Mouse (Mus musculus): ENCODE measurements around the gene Aldh16a1. TPM values are rescaled to one million over a fixed set of nuclear protein-coding genes. Genes with fewer than 3 reads are reported as not detected.
A peak's percentile ranks its signal among the peaks of the same experiment; 100 is the strongest.

Aldh16a1 gene
- polyA plus RNA-seq (2017; shearing (Covaris generic)), result 10 to 100 TPM; 15.2 to 32.1 (median 26.6) TPM

GRCm38 (mm10) chr7:45154096-45154992 is at the start of gene Aldh16a1, which contains the start of gene Pih1d1:
Gene Aldh16a1, minus strand, starts transcription at chr7:45154584.
Gene Pih1d1, plus strand, starts transcription at chr7:45154303.
- ATAC-seq, result peak; percentile 98

GRCm38 (mm10) chr7:45202654-45203053 is 48.3 kb upstream of the Aldh16a1 start:
- ATAC-seq, result no peak

GRCm38 (mm10) chr7:45198961-45199360 is 44.6 kb upstream of the Aldh16a1 start:
- no peak for ATAC-seq

- peak; percentile 60 for ATAC-seq
These were observed 44.1 kb upstream of the Aldh16a1 start for GRCm38 (mm10) chr7:45198435-45198834.

GRCm38 (mm10) chr7:45196994-45197393 is 42.6 kb upstream of the Aldh16a1 start:
- ATAC-seq, result no peak

- ATAC-seq, result no peak
These were observed 41.8 kb upstream of the Aldh16a1 start for GRCm38 (mm10) chr7:45196176-45196535.

GRCm38 (mm10) chr7:45195341-45196175 is 41.2 kb upstream of the Aldh16a1 start:
- no peak for ATAC-seq

- ATAC-seq, result no peak
These were observed 39.7 kb upstream of the Aldh16a1 start for GRCm38 (mm10) chr7:45193871-45194785.

- ATAC-seq, result no peak
These were observed 39.0 kb upstream of the Aldh16a1 start for GRCm38 (mm10) chr7:45193406-45193805.

- no peak for ATAC-seq
These were observed 38.4 kb upstream of the Aldh16a1 start for GRCm38 (mm10) chr7:45192585-45193310.

GRCm38 (mm10) chr7:45191803-45192363 is 37.5 kb upstream of the Aldh16a1 start:
- ATAC-seq, result no peak

- no peak for ATAC-seq
These were observed 36.8 kb upstream of the Aldh16a1 start for GRCm38 (mm10) chr7:45191161-45191560.

GRCm38 (mm10) chr7:45190186-45190585 is 35.8 kb upstream of the Aldh16a1 start:
- no peak for ATAC-seq

- no peak for ATAC-seq
These were observed 35.2 kb upstream of the Aldh16a1 start for GRCm38 (mm10) chr7:45189600-45189999.

- no peak for ATAC-seq
These were observed 31.5 kb upstream of the Aldh16a1 start for GRCm38 (mm10) chr7:45185921-45186320.

- ATAC-seq, result no peak
These were observed 29.3 kb upstream of the Aldh16a1 start for GRCm38 (mm10) chr7:45183672-45184071.

- ATAC-seq, result no peak
These were observed 28.2 kb upstream of the Aldh16a1 start for GRCm38 (mm10) chr7:45182606-45183005.

- ATAC-seq, result peak; percentile 94
These were observed 27.8 kb upstream of the Aldh16a1 start for GRCm38 (mm10) chr7:45182199-45182601.

- ATAC-seq, result no peak
These were observed 27.2 kb upstream of the Aldh16a1 start for GRCm38 (mm10) chr7:45181540-45181939.

- ATAC-seq, result no peak
These were observed 26.6 kb upstream of the Aldh16a1 start, which contains the start of gene Pth2 for GRCm38 (mm10) chr7:45180896-45181477. Gene Pth2, plus strand, starts transcription at chr7:45180995.

- no peak for ATAC-seq
These were observed 25.1 kb upstream of the Aldh16a1 start, which contains the start of gene Gfy for GRCm38 (mm10) chr7:45179469-45179868. Gene Gfy, minus strand, starts transcription at chr7:45179569.

Data from inflammation-experienced regulatory T-cells, adult 6 months (primary cell).